Mouse (Mus musculus): ENCODE measurements around the gene Ccl17. TPM values are rescaled to one million over a fixed set of nuclear protein-coding genes. Genes with fewer than 3 reads are reported as not detected.

Gene Ccl17
- total RNA-seq, 1 experiment = 5.1 TPM

- Histone ChIP-seq H3K4me3 (ENCODE audit: insufficient read depth in 1 of 2, low read depth in 1 of 2, low read length in 2 of 2, poor library complexity in 1 of 2, severe bottlenecking in 1 of 2) (peak overlapping the region in 1 of 2 experiments; percentile 57; a peak in 2 of 4 replicates), H3K4me1 (ENCODE audit: control insufficient read depth in 2 of 2, insufficient read depth in 2 of 2, low read length in 2 of 2, poor library complexity in 1 of 2) (peaks cover 0 to 8% of the 10 kb centered on the region in 2 experiments; a peak in 2 of 4 replicates), H3K36me3 (ENCODE audit: control insufficient read depth, insufficient read depth, low read length, poor library complexity, severe bottlenecking) (peaks cover 27% of the 10 kb centered on the region), H3K27ac (ENCODE audit: insufficient read depth, low read depth, low read length, poor library complexity, severe bottlenecking) (no peak overlapping the region), H3K9me3 (ENCODE audit: control insufficient read depth, insufficient read depth, low read depth, low read length) (no peaks in the 10 kb centered on the region), H3K9ac (ENCODE audit: insufficient read depth, low read depth, low read length, poor library complexity, severe bottlenecking) (no peak overlapping the region; the same call in 1 of the 2 replicates)
- in situ Hi-C loops (cut with MboI; ENCODE audit: low sequenced_read_pairs in 2 of 2, unreplicated experiment in 2 of 2) = no loop called here
- TF ChIP-seq CHD2 (IDR thresholded peaks at IDR 0.05; ENCODE audit: low read depth, low read length) (no peak), MAFK (IDR thresholded peaks at IDR 0.05; ENCODE audit: insufficient read depth, low read depth, low read length) (no peak), HCFC1 (IDR thresholded peaks at IDR 0.05; ENCODE audit: borderline replicate concordance, insufficient read depth, low read length) (no peak), ZNF384 (IDR thresholded peaks at IDR 0.05; ENCODE audit: low read depth, low read length) (no peak), ZC3H11A (IDR thresholded peaks at IDR 0.05; ENCODE audit: borderline replicate concordance, low read depth, low read length) (no peak)
- no peak for DNase-seq (ENCODE audit: low read depth, low spot score)
Measured at GRCm38 (mm10) chr8:94857011-94857345, 46.7 kb downstream of the Ccl17 start.

DNA sequence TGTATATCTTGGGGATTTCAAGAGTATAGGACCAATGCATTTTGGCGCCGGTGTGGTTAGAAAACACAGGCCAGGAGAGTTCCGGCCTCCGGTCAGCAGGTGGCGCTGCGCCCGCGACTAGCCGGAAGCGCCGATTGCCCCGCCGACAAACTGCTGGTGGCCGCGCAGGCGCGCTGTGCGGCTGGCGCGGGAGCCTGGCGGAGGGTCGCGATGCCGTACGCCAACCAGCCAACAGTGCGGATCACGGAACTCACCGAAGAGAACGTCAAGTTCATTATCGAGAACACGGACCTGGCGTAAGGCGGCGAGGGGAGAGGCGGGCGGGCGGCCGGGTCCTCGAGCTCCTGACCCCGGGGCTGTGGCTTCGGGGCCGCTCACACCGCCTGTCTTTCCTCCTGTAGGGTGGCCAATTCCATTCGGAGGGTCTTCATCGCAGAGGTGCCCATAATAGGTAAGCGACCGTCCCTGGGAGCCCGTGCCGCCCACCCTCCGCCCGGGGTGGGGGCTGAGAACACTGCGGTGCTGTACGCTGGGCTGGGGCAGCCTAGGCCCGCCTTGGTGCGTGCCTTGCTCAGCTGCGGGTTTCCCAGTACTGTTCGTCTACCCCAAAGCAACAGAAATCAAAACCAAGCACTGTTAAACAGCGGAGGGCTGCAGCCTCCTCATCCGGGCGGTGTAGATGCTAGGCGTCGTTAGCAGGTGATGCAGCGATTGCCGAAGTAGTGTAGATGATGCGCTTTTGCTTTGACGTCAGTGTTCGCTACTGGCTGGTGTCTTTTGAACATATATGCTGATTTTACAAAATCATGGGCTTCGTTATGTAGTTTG lies 47.3 kb downstream of the Ccl17 start, which contains the start of gene Polr2c:
Gene Polr2c (plus strand): TSS at position 105 of the 828 bp plus-strand sequence.
- Histone ChIP-seq H3K4me1 (ENCODE audit: control insufficient read depth in 2 of 2, insufficient read depth in 2 of 2, low read length in 2 of 2, poor library complexity in 1 of 2) (peaks cover 0 to 10% of the 10 kb centered on the region in 2 experiments; a peak in 2 of 4 replicates), H3K9ac (ENCODE audit: insufficient read depth, low read depth, low read length, poor library complexity, severe bottlenecking) (peak within 1 kb of the TSS; percentile 96), H3K36me3 (ENCODE audit: control insufficient read depth, insufficient read depth, low read length, poor library complexity, severe bottlenecking) (peaks cover 30% of the 10 kb centered on the region), H3K27ac (ENCODE audit: insufficient read depth, low read depth, low read length, poor library complexity, severe bottlenecking) (no peak within 1 kb of the TSS), H3K4me3 (ENCODE audit: insufficient read depth in 1 of 2, low read depth in 1 of 2, low read length in 2 of 2, poor library complexity in 1 of 2, severe bottlenecking in 1 of 2) (peak within 1 kb of the TSS; percentile 89 to 95), H3K9me3 (ENCODE audit: control insufficient read depth, insufficient read depth, low read depth, low read length) (no peaks in the 10 kb centered on the region)
- in situ Hi-C loops (cut with MboI; ENCODE audit: low sequenced_read_pairs in 2 of 2, unreplicated experiment in 2 of 2) = no loop called here
- TF ChIP-seq HCFC1 (IDR thresholded peaks at IDR 0.05; ENCODE audit: borderline replicate concordance, insufficient read depth, low read length) = peak; percentile 75
- no peak for TF ChIP-seq ZNF384 (IDR thresholded peaks at IDR 0.05; ENCODE audit: low read depth, low read length)
- 0 out of 2 replicates have a peak, but pooled peaks have one; percentile 22 for TF ChIP-seq MAFK (IDR thresholded peaks at IDR 0.05; ENCODE audit: insufficient read depth, low read depth, low read length)
- TF ChIP-seq CHD2 (IDR thresholded peaks at IDR 0.05; ENCODE audit: low read depth, low read length) = no peak
- no peak for TF ChIP-seq ZC3H11A (IDR thresholded peaks at IDR 0.05; ENCODE audit: borderline replicate concordance, low read depth, low read length)
- peak; percentile 63 for DNase-seq (ENCODE audit: low read depth, low spot score)

DNA sequence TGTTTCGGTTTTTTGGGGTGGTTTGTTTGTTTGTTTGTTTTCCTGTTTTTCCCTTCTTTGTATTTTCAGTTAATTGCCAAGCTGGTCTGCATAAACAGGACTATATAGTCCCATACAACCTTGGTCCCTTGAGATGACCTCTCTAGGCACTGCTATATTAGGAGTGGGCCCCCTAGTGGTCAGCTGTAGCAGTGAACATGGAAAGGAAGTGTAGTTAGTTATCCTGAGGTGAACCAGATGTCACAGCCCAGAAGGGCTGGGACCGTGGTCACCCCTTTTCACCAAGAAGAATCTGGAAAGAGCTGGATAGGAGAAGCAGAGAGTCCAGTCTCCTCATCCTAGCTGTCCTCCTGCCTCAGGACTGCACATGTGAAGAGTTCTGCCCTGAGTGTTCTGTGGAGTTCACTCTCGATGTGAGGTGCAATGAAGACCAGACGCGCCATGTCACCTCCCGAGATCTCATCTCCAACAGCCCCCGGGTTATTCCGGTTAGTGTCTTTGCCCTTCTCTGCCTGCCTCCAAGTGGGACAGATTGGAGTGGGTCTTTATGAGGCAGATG lies 51.2 kb downstream of the Ccl17 start:
- H3K36me3 ChIP-seq (ENCODE audit: control insufficient read depth, insufficient read depth, low read length, poor library complexity, severe bottlenecking) = peaks cover 48% of the 10 kb centered on the region
- in situ Hi-C loops (cut with MboI; ENCODE audit: low sequenced_read_pairs in 2 of 2, unreplicated experiment in 2 of 2) = no loop called here
- TF ChIP-seq ZNF384 (IDR thresholded peaks at IDR 0.05; ENCODE audit: low read depth, low read length) (no peak), MAFK (IDR thresholded peaks at IDR 0.05; ENCODE audit: insufficient read depth, low read depth, low read length) (no peak), HCFC1 (IDR thresholded peaks at IDR 0.05; ENCODE audit: borderline replicate concordance, insufficient read depth, low read length) (no peak), CHD2 (IDR thresholded peaks at IDR 0.05; ENCODE audit: low read depth, low read length) (no peak)
- no peaks in the 10 kb centered on the region for H3K9me3 ChIP-seq (ENCODE audit: control insufficient read depth, insufficient read depth, low read depth, low read length)
- peaks cover 0 to 20% of the 10 kb centered on the region in 2 experiments; a peak in 2 of 4 replicates for H3K4me1 ChIP-seq (ENCODE audit: control insufficient read depth in 2 of 2, insufficient read depth in 2 of 2, low read length in 2 of 2, poor library complexity in 1 of 2)
- no peak overlapping the region for H3K27ac ChIP-seq (ENCODE audit: insufficient read depth, low read depth, low read length, poor library complexity, severe bottlenecking)
- H3K9ac ChIP-seq (ENCODE audit: insufficient read depth, low read depth, low read length, poor library complexity, severe bottlenecking) = no peak overlapping the region
- no peak overlapping the region for H3K4me3 ChIP-seq (ENCODE audit: insufficient read depth in 1 of 2, low read depth in 1 of 2, low read length in 2 of 2, poor library complexity in 1 of 2, severe bottlenecking in 1 of 2)
- peak; percentile 50 for DNase-seq (ENCODE audit: low read depth, low spot score)

Other genes starting within 250 kb of the Ccl17 start
- 19.5 and 22.4 TPM in 2 replicates for gene Rspry1, start 208.5 kb upstream of the Ccl17 start, total RNA-seq (2012; rRNA removed)
- 26.9 and 35.9 TPM in 2 replicates for gene Fam192a, start 208.5 kb upstream of the Ccl17 start, total RNA-seq (2012; rRNA removed)
- gene Arl2bp, start 143.9 kb upstream of the Ccl17 start, total RNA-seq (2012; rRNA removed) = 17.7 and 29.9 TPM in 2 replicates
- gene Pllp, start 114.2 kb upstream of the Ccl17 start, total RNA-seq (2012; rRNA removed) = 7.8 and 10.3 TPM in 2 replicates
- 0.48 and 6.1 TPM in 2 replicates for gene Ccl22, start 64.9 kb upstream of the Ccl17 start, total RNA-seq (2012; rRNA removed)
- 5.3 and 8.0 TPM in 2 replicates for gene Cx3cl1, start 38.4 kb upstream of the Ccl17 start, total RNA-seq (2012; rRNA removed)
- 42.9 and 47.1 TPM in 2 replicates for gene Coq9, start 27.9 kb downstream of the Ccl17 start, total RNA-seq (2012; rRNA removed)
- 98.5 and 134 TPM in 2 replicates for gene Ciapin1, start 27.9 kb downstream of the Ccl17 start, total RNA-seq (2012; rRNA removed)
- 88.7 and 119 TPM in 2 replicates for gene Polr2c, start 47.0 kb downstream of the Ccl17 start, total RNA-seq (2012; rRNA removed)
- 4.3 and 4.9 TPM in 2 replicates for gene Dok4, start 65.9 kb downstream of the Ccl17 start, total RNA-seq (2012; rRNA removed)
- gene Ccdc102a, start 107.6 kb downstream of the Ccl17 start, total RNA-seq (2012; rRNA removed) = 10.7 and 11.0 TPM in 2 replicates
- 1.1 and 2.2 TPM in 2 replicates for gene Adgrg5, start 113.2 kb downstream of the Ccl17 start, total RNA-seq (2012; rRNA removed)
- 5.4 and 5.7 TPM in 2 replicates for gene Adgrg1, start 164.3 kb downstream of the Ccl17 start, total RNA-seq (2012; rRNA removed)
- 0.36 TPM in 1 of 2 replicates, not detected in the other for gene Adgrg3, start 207.2 kb downstream of the Ccl17 start, total RNA-seq (2012; rRNA removed)
- gene Drc7, start 244.7 kb downstream of the Ccl17 start, total RNA-seq (2012; rRNA removed) = 0.94 and 1.1 TPM in 2 replicates